ENCODE assay signal across 8 mouse cellular contexts in genomic region chr3:88138336-88139242, GRCm38 (mm10). TPM values are rescaled to one million over a fixed set of nuclear protein-coding genes. Genes with fewer than 3 reads are reported as not detected.
DNase-seq lines count a peak whose midpoint lies in the region; ATAC-seq and TF ChIP-seq lines count a peak whose summit lies in the region.

No protein-coding gene starts in this region.

- ATAC-seq in heart, embryonic 15.5 days (replicated peaks; ENCODE audit: insufficient number of reproducible peaks, insufficient read depth, low FRiP score, low read depth): peak; percentile 59
- ATAC-seq in liver, embryonic 14.5 days (ENCODE audit: insufficient read depth): peak; percentile 46; the same call in 1 of the 2 replicates
- peak; percentile 64 for ATAC-seq in neural tube, embryonic 11.5 days (ENCODE audit: insufficient read depth, low FRiP score, low TSS enrichment)
- ATAC-seq in stomach, postnatal 0 days (ENCODE audit: low FRiP score, low TSS enrichment): peak; percentile 57

- H3K36me3 ChIP-seq in forebrain, embryonic 10.5 days (replicated peaks): no peaks in the 10 kb centered on the region
- no peaks in the 10 kb centered on the region for H3K36me3 ChIP-seq in heart, embryonic 15.5 days
- no peaks in the 10 kb centered on the region for H3K36me3 ChIP-seq in liver, embryonic 14.5 days (replicated peaks; ENCODE audit: control insufficient read depth, insufficient read depth, low read depth)
- H3K36me3 ChIP-seq in neural tube, embryonic 11.5 days (ENCODE audit: control insufficient read depth, insufficient read depth, low read length): no peaks in the 10 kb centered on the region
- H3K36me3 ChIP-seq in stomach, postnatal 0 days (ENCODE audit: control insufficient read depth, insufficient read depth, low read length): no peaks in the 10 kb centered on the region

- H3K9ac ChIP-seq in heart, embryonic 15.5 days: peak overlapping the region; percentile 73
- H3K9ac ChIP-seq in liver, embryonic 14.5 days (replicated peaks): peak overlapping the region; percentile 51
- peak overlapping the region; percentile 67 for H3K9ac ChIP-seq in neural tube, embryonic 11.5 days (ENCODE audit: low read length)
- H3K9ac ChIP-seq in stomach, postnatal 0 days (ENCODE audit: low read length): peak overlapping the region; percentile 83

- no peak for TF ChIP-seq CTCF in liver, embryonic 14.5 days (IDR thresholded peaks at IDR 0.05; ENCODE audit: low read depth)
- TF ChIP-seq CTCF in stomach, postnatal 0 days (IDR thresholded peaks at IDR 0.05; ENCODE audit: low read depth): no peak

- peak; percentile 97 for DNase-seq in CD4-positive, CD25-positive, alpha-beta regulatory T cell, adult 2 months (ENCODE audit: low read depth, low spot score)
- peak; percentile 96 for DNase-seq in forebrain, embryonic 10.5 days (ENCODE audit: extremely low spot score, low spot score)
- DNase-seq in kidney, postnatal 25 days: peak; percentile 96 to 98
- peak; percentile 78 to 81 (median 78) for DNase-seq in liver, embryonic 14.5 days (ENCODE audit: low read depth in 3 of 3, low spot score in 3 of 3)
- DNase-seq in neural tube, embryonic 11.5 days (ENCODE audit: low spot score): peak; percentile 92
- peak; percentile 96 for DNase-seq in stomach, postnatal 0 days (ENCODE audit: low spot score)

- WGBS in forebrain, embryonic 10.5 days: under 1% methylated on average over 32 of the region's 32 CpGs
- under 1% methylated on average over 32 of the region's 32 CpGs for WGBS in heart, embryonic 15.5 days
- WGBS in liver, embryonic 14.5 days (ENCODE audit: insufficient replicate concordance): under 1% methylated on average over 32 of the region's 32 CpGs
- WGBS in neural tube, embryonic 11.5 days: under 1% methylated on average over 32 of the region's 32 CpGs
- WGBS in stomach, postnatal 0 days: under 1% methylated on average over 32 of the region's 32 CpGs

- no peaks in the 10 kb centered on the region for H3K9me3 ChIP-seq in forebrain, embryonic 10.5 days
- no peaks in the 10 kb centered on the region for H3K9me3 ChIP-seq in heart, embryonic 15.5 days (replicated peaks)
- H3K9me3 ChIP-seq in liver, embryonic 14.5 days (ENCODE audit: control insufficient read depth, low read length): no peaks in the 10 kb centered on the region
- no peaks in the 10 kb centered on the region for H3K9me3 ChIP-seq in neural tube, embryonic 11.5 days (ENCODE audit: control insufficient read depth, low read length)
- H3K9me3 ChIP-seq in stomach, postnatal 0 days (ENCODE audit: control insufficient read depth, low read length): no peaks in the 10 kb centered on the region

- peak overlapping the region; percentile 88 for H3K4me2 ChIP-seq in heart, embryonic 15.5 days
- peak overlapping the region; percentile 83 for H3K4me2 ChIP-seq in liver, embryonic 14.5 days (ENCODE audit: low read depth)
- H3K4me2 ChIP-seq in neural tube, embryonic 11.5 days (ENCODE audit: low read depth): peak overlapping the region; percentile 98
- H3K4me2 ChIP-seq in stomach, postnatal 0 days (replicated peaks; ENCODE audit: low read depth): peak overlapping the region; percentile 96

- peaks cover 17% of the 10 kb centered on the region for H3K4me1 ChIP-seq in brown adipose tissue, adult 24 weeks (ENCODE audit: control insufficient read depth, insufficient read depth, insufficient read length, low read length)
- H3K4me1 ChIP-seq in forebrain, embryonic 10.5 days: peaks cover 66% of the 10 kb centered on the region
- peaks cover 55% of the 10 kb centered on the region for H3K4me1 ChIP-seq in heart, embryonic 15.5 days (replicated peaks)
- H3K4me1 ChIP-seq in liver, embryonic 14.5 days (replicated peaks; ENCODE audit: control insufficient read depth in 2 of 2, insufficient read depth in 2 of 2, low read length in 1 of 2): peaks cover 10 to 36% of the 10 kb centered on the region in 2 experiments
- H3K4me1 ChIP-seq in neural tube, embryonic 11.5 days (ENCODE audit: control insufficient read depth, insufficient read depth, low read length): peaks cover 11% of the 10 kb centered on the region
- H3K4me1 ChIP-seq in stomach, postnatal 0 days (replicated peaks; ENCODE audit: control insufficient read depth, insufficient read depth): peaks cover 20% of the 10 kb centered on the region

- H3K27me3 ChIP-seq in forebrain, embryonic 10.5 days (ENCODE audit: poor library complexity, severe bottlenecking): peaks cover 30% of the 10 kb centered on the region
- H3K27me3 ChIP-seq in heart, embryonic 15.5 days: no peaks in the 10 kb centered on the region
- H3K27me3 ChIP-seq in liver, embryonic 14.5 days (ENCODE audit: control insufficient read depth, insufficient read depth, low read length): no peaks in the 10 kb centered on the region
- H3K27me3 ChIP-seq in neural tube, embryonic 11.5 days (ENCODE audit: control insufficient read depth, insufficient read depth, low read length): peaks cover 15% of the 10 kb centered on the region
- no peaks in the 10 kb centered on the region for H3K27me3 ChIP-seq in stomach, postnatal 0 days (ENCODE audit: control insufficient read depth, insufficient read depth, low read length)

- peak overlapping the region; percentile 66 for H3K4me3 ChIP-seq in brown adipose tissue, adult 24 weeks (ENCODE audit: insufficient read depth, low read depth, low read length)
- H3K4me3 ChIP-seq in forebrain, embryonic 10.5 days: peak overlapping the region; percentile 74
- peak overlapping the region; percentile 96 for H3K4me3 ChIP-seq in heart, embryonic 15.5 days
- H3K4me3 ChIP-seq in liver, embryonic 14.5 days (ENCODE audit: insufficient read depth in 1 of 2, low read depth in 2 of 2, low read length in 2 of 2): peak overlapping the region; percentile 57 to 58
- H3K4me3 ChIP-seq in neural tube, embryonic 11.5 days (ENCODE audit: low read depth, low read length): peak overlapping the region; percentile 54
- peak overlapping the region; percentile 58 for H3K4me3 ChIP-seq in stomach, postnatal 0 days (ENCODE audit: low read depth, low read length)

- peak overlapping the region; percentile 99 for H3K27ac ChIP-seq in brown adipose tissue, adult 24 weeks (replicated peaks; ENCODE audit: low read depth, low read length)
- peak overlapping the region; percentile 88 for H3K27ac ChIP-seq in forebrain, embryonic 10.5 days
- H3K27ac ChIP-seq in heart, embryonic 15.5 days: peak overlapping the region; percentile 100
- peak overlapping the region; percentile 6; the same call in 1 of the 2 replicates for H3K27ac ChIP-seq in liver, embryonic 14.5 days
- peak overlapping the region; percentile 62 for H3K27ac ChIP-seq in neural tube, embryonic 11.5 days (ENCODE audit: low read depth, low read length)
- peak overlapping the region; percentile 100 for H3K27ac ChIP-seq in stomach, postnatal 0 days (replicated peaks)

- TF ChIP-seq EP300 in liver, embryonic 14.5 days (IDR thresholded peaks at IDR 0.05; ENCODE audit: low read depth): peak; percentile 21; the same call in 1 of the 2 replicates
- TF ChIP-seq EP300 in stomach, postnatal 0 days (optimal IDR thresholded peaks at IDR 0.05): peak; percentile 80

RNA-seq across cellular contexts. Expression of gene Mef2d, which starts 3.6 kb away (rescaled TPM):
- 34.8 and 50.0 TPM in 2 replicates for polyA plus RNA-seq in brown adipose tissue, adult 24 weeks (2012; ENCODE audit: insufficient read depth, insufficient read length, missing spikeins)
- polyA plus RNA-seq in forebrain, embryonic 10.5 days (2016; fragmentation: Nextera tagmentation; extraction: Ambion mirVana): 9.4 and 11.1 TPM in 2 replicates
- polyA plus RNA-seq in heart, embryonic 15.5 days (2015; fragmentation: Nextera tagmentation; extraction: Ambion mirVana): 35.4 and 43.2 TPM in 2 replicates
- polyA plus RNA-seq in liver, embryonic 14.5 days (2012; rRNA removed): 10.3 and 11.1 TPM in 2 replicates
- polyA plus RNA-seq in liver, embryonic 14.5 days (2014; fragmentation: Nextera tagmentation; extraction: Ambion mirVana): 6.4 and 7.5 TPM in 2 replicates
- 16.6 and 18.1 TPM in 2 replicates for polyA plus RNA-seq in neural tube, embryonic 11.5 days (2014; fragmentation: Nextera tagmentation; extraction: Ambion mirVana)
- 10.6 and 13.0 TPM in 2 replicates for polyA plus RNA-seq in stomach, postnatal 0 days (2015; fragmentation: Nextera tagmentation; extraction: Ambion mirVana)

RNA-seq across cellular contexts. Expression of gene Iqgap3, which starts 56.8 kb away (rescaled TPM):
- 1.1 TPM in 1 of 2 replicates, not detected in the other for polyA plus RNA-seq in brown adipose tissue, adult 24 weeks (2012; ENCODE audit: insufficient read depth, insufficient read length, missing spikeins)
- polyA plus RNA-seq in forebrain, embryonic 10.5 days (2016; fragmentation: Nextera tagmentation; extraction: Ambion mirVana): 30.3 and 30.4 TPM in 2 replicates
- polyA plus RNA-seq in heart, embryonic 15.5 days (2015; fragmentation: Nextera tagmentation; extraction: Ambion mirVana): 21.1 and 25.1 TPM in 2 replicates
- polyA plus RNA-seq in liver, embryonic 14.5 days (2012; rRNA removed): 8.4 and 8.8 TPM in 2 replicates
- 6.7 and 7.6 TPM in 2 replicates for polyA plus RNA-seq in liver, embryonic 14.5 days (2014; fragmentation: Nextera tagmentation; extraction: Ambion mirVana)
- polyA plus RNA-seq in neural tube, embryonic 11.5 days (2014; fragmentation: Nextera tagmentation; extraction: Ambion mirVana): 15.9 and 17.8 TPM in 2 replicates
- polyA plus RNA-seq in stomach, postnatal 0 days (2015; fragmentation: Nextera tagmentation; extraction: Ambion mirVana): 3.8 and 4.5 TPM in 2 replicates

Comparison
In these comparisons a context has a peak if more than half of its experiments do, and no peak if none do; other contexts are left out.
1. Peak in every context shown above with its lines: DNase-seq, ATAC-seq, H3K4me3 ChIP-seq and H3K27ac ChIP-seq.
2. H3K27ac ChIP-seq: peak in every context shown above with its lines; median percentile 100 in heart, embryonic 15.5 days; 100 in stomach, postnatal 0 days; 99 in brown adipose tissue, adult 24 weeks; 88 in forebrain, embryonic 10.5 days; 62 in neural tube, embryonic 11.5 days; 6 in liver, embryonic 14.5 days.